Mouse (Mus musculus) left cerebral cortex, adult 11 months (tissue): ENCODE data around the gene Clic3.
"Not testable (repeated sequence)": the region's sequence is repeated elsewhere in the genome, so short reads cannot be mapped to it uniquely, and the experiment has no call there.

Experiments used
- DNase-seq: peaks from one replicate; pipeline ENCODE4 v3.0.0; 2022; ENCODE audit warnings: low spot score

Clic3 gene

GRCm38 (mm10) chr2:25456205-25456953 lies at the start of gene Clic3:
TSS of gene Clic3 (plus strand) at chr2:25456838.
- DNase-seq, result no peak

GRCm38 (mm10) chr2:25408908-25409307 lies 47.7 kb upstream of the Clic3 start:
- DNase-seq, result no peak

- not testable (repeated sequence) for DNase-seq
These were observed 43.2 kb upstream of the Clic3 start for GRCm38 (mm10) chr2:25413436-25413835.

GRCm38 (mm10) chr2:25417426-25417825 lies 39.2 kb upstream of the Clic3 start:
- no peak for DNase-seq

GRCm38 (mm10) chr2:25421896-25422295 lies 34.7 kb upstream of the Clic3 start:
- no peak for DNase-seq

GRCm38 (mm10) chr2:25422587-25423410 lies 33.8 kb upstream of the Clic3 start, which contains the start of gene Fut7:
TSS of gene Fut7 (plus strand) at chr2:25423267.
- DNase-seq, result no peak

- no peak for DNase-seq
These were observed 33.0 kb upstream of the Clic3 start for GRCm38 (mm10) chr2:25423626-25424025.

- DNase-seq, result no peak
These were observed 31.2 kb upstream of the Clic3 start for GRCm38 (mm10) chr2:25425481-25425880.

GRCm38 (mm10) chr2:25426721-25427191 lies 29.9 kb upstream of the Clic3 start:
- no peak for DNase-seq

- DNase-seq, result no peak
These were observed 29.4 kb upstream of the Clic3 start for GRCm38 (mm10) chr2:25427256-25427655.

- peak; percentile 98 for DNase-seq
These were observed 28.0 kb upstream of the Clic3 start, which contains the start of gene Abca2 for GRCm38 (mm10) chr2:25428442-25429236. TSS of gene Abca2 (plus strand) at chr2:25428703.

- no peak for DNase-seq
These were observed 27.0 kb upstream of the Clic3 start for GRCm38 (mm10) chr2:25429435-25430180.

GRCm38 (mm10) chr2:25430395-25431233 lies 26.0 kb upstream of the Clic3 start:
- peak; percentile 58 for DNase-seq

GRCm38 (mm10) chr2:25431308-25431855 lies 25.3 kb upstream of the Clic3 start:
- no peak for DNase-seq

GRCm38 (mm10) chr2:25432326-25433098 lies 24.1 kb upstream of the Clic3 start:
- no peak for DNase-seq

- DNase-seq, result no peak
These were observed 23.5 kb upstream of the Clic3 start for GRCm38 (mm10) chr2:25433101-25433500.

- no peak for DNase-seq
These were observed 22.3 kb upstream of the Clic3 start for GRCm38 (mm10) chr2:25434292-25434691.

GRCm38 (mm10) chr2:25436286-25436820 lies 20.3 kb upstream of the Clic3 start:
- no peak for DNase-seq

GRCm38 (mm10) chr2:25441067-25441466 lies 15.6 kb upstream of the Clic3 start:
- no peak for DNase-seq
